19 mouse cellular contexts compared by ENCODE assay signal in genomic region chr12:103213591-103213990, GRCm38 (mm10). TPM values are rescaled to one million over a fixed set of nuclear protein-coding genes. Genes with fewer than 3 reads are reported as not detected.
DNase-seq lines count a peak whose midpoint lies in the region; ATAC-seq and TF ChIP-seq lines count a peak whose summit lies in the region.
"Had no signal": no experiment of that assay in that cellular context is flagged by ENCODE, and none has a peak within 500 bp of the region (broad histone marks: within the 10 kb centered on the region; RNA-seq: fewer than 3 reads in every experiment).

No protein-coding gene starts in this region.

- no peaks in the 10 kb centered on the region for H3K9me3 ChIP-seq in forebrain, embryonic 15.5 days
- no peaks in the 10 kb centered on the region for H3K9me3 ChIP-seq in forebrain, postnatal 0 days (ENCODE audit: low read length)
- no peaks in the 10 kb centered on the region for H3K9me3 ChIP-seq in hindbrain, embryonic 13.5 days
- no peaks in the 10 kb centered on the region for H3K9me3 ChIP-seq in hindbrain, postnatal 0 days (ENCODE audit: low read length)
- H3K9me3 ChIP-seq in midbrain, embryonic 13.5 days, result no peaks in the 10 kb centered on the region
- H3K9me3 ChIP-seq in midbrain, embryonic 15.5 days, result no peaks in the 10 kb centered on the region
- H3K9me3 ChIP-seq: forebrain, embryonic 10.5 days; heart, embryonic 15.5 days; liver, embryonic 12.5 days; stomach, embryonic 15.5 days had no signal

- H3K4me1 ChIP-seq in forebrain, embryonic 15.5 days, result peaks cover 12% of the 10 kb centered on the region
- H3K4me1 ChIP-seq in forebrain, postnatal 0 days (ENCODE audit: insufficient read depth), result 0 out of 2 replicates have a peak, but pooled peaks cover 8% of the 10 kb centered on the region
- H3K4me1 ChIP-seq in hindbrain, embryonic 13.5 days (replicated peaks), result peaks cover 36% of the 10 kb centered on the region
- H3K4me1 ChIP-seq in hindbrain, postnatal 0 days (ENCODE audit: insufficient read depth, low read length), result peaks cover 7% of the 10 kb centered on the region; the same call in 1 of the 2 replicates
- H3K4me1 ChIP-seq in midbrain, embryonic 13.5 days (replicated peaks), result peaks cover 26% of the 10 kb centered on the region
- peaks cover 14% of the 10 kb centered on the region; the same call in 1 of the 2 replicates for H3K4me1 ChIP-seq in midbrain, embryonic 15.5 days
- H3K4me1 ChIP-seq: liver, embryonic 12.5 days had no signal

- peak; percentile 38; the same call in 1 of the 2 replicates for ATAC-seq in forebrain, embryonic 15.5 days (replicated peaks)
- no peak for ATAC-seq in forebrain, postnatal 0 days
- ATAC-seq in hindbrain, embryonic 13.5 days (ENCODE audit: low FRiP score), result no peak
- no peak; the same call in 1 of the 2 replicates for ATAC-seq in hindbrain, postnatal 0 days
- no peak for ATAC-seq in midbrain, embryonic 13.5 days
- no peak for ATAC-seq in midbrain, embryonic 15.5 days (replicated peaks)
- ATAC-seq: activated CD4-positive, CD25-positive, alpha-beta regulatory T cell, adult 4 months; liver, embryonic 12.5 days had no signal

- no peak overlapping the region for H3K27ac ChIP-seq in forebrain, embryonic 15.5 days (replicated peaks)
- H3K27ac ChIP-seq in forebrain, postnatal 0 days (ENCODE audit: low read depth, low read length), result no peak overlapping the region
- 0 out of 2 replicates have a peak overlapping the region, but pooled peaks have one; percentile 63 for H3K27ac ChIP-seq in hindbrain, embryonic 13.5 days
- H3K27ac ChIP-seq in hindbrain, postnatal 0 days, result no peak overlapping the region
- peak overlapping the region; percentile 2; the same call in 1 of the 2 replicates for H3K27ac ChIP-seq in midbrain, embryonic 13.5 days
- H3K27ac ChIP-seq in midbrain, embryonic 15.5 days, result no peak overlapping the region
- H3K27ac ChIP-seq: heart, embryonic 15.5 days; liver, embryonic 12.5 days; stomach, embryonic 15.5 days had no signal

- no peak for DNase-seq in forebrain, postnatal 0 days
- DNase-seq in hindbrain, postnatal 0 days (ENCODE audit: low spot score), result no peak
- peak; percentile 71 for DNase-seq in skeletal muscle tissue, adult 2 months (ENCODE audit: low read depth, low spot score)
- DNase-seq: cerebellum, adult 18-20 months; lung, adult 18-20 months; right cerebral cortex, adult 18-20 months; thymus, adult 18-20 months; thymus, postnatal 36 days had no signal

- H3K4me2 ChIP-seq in forebrain, embryonic 15.5 days (replicated peaks), result no peak overlapping the region
- H3K4me2 ChIP-seq in forebrain, postnatal 0 days (ENCODE audit: low read depth), result no peak overlapping the region
- no peak overlapping the region for H3K4me2 ChIP-seq in hindbrain, embryonic 13.5 days
- H3K4me2 ChIP-seq in hindbrain, postnatal 0 days (ENCODE audit: low read depth, low read length), result no peak overlapping the region
- H3K4me2 ChIP-seq in midbrain, embryonic 13.5 days (replicated peaks), result no peak overlapping the region
- no peak overlapping the region for H3K4me2 ChIP-seq in midbrain, embryonic 15.5 days
- H3K4me2 ChIP-seq: heart, embryonic 15.5 days; liver, embryonic 12.5 days; stomach, embryonic 15.5 days had no signal

- H3K4me3 ChIP-seq in forebrain, embryonic 15.5 days, result no peak overlapping the region
- H3K4me3 ChIP-seq in forebrain, postnatal 0 days (ENCODE audit: low read depth, low read length), result no peak overlapping the region
- no peak overlapping the region for H3K4me3 ChIP-seq in hindbrain, embryonic 13.5 days
- H3K4me3 ChIP-seq in hindbrain, postnatal 0 days (ENCODE audit: low read length), result no peak overlapping the region
- H3K4me3 ChIP-seq in midbrain, embryonic 13.5 days (replicated peaks), result no peak overlapping the region
- H3K4me3 ChIP-seq in midbrain, embryonic 15.5 days, result no peak overlapping the region
- H3K4me3 ChIP-seq: forebrain, embryonic 10.5 days; heart, embryonic 15.5 days; liver, embryonic 12.5 days; stomach, embryonic 15.5 days had no signal

- no peak overlapping the region for H3K9ac ChIP-seq in forebrain, embryonic 15.5 days (replicated peaks)
- no peak overlapping the region for H3K9ac ChIP-seq in forebrain, postnatal 0 days
- H3K9ac ChIP-seq in hindbrain, embryonic 13.5 days, result no peak overlapping the region
- H3K9ac ChIP-seq in hindbrain, postnatal 0 days (replicated peaks; ENCODE audit: low read length), result no peak overlapping the region
- H3K9ac ChIP-seq in midbrain, embryonic 13.5 days (replicated peaks), result no peak overlapping the region
- no peak overlapping the region for H3K9ac ChIP-seq in midbrain, embryonic 15.5 days
- H3K9ac ChIP-seq: heart, embryonic 15.5 days; liver, embryonic 12.5 days; stomach, embryonic 15.5 days had no signal

- no peaks in the 10 kb centered on the region for H3K36me3 ChIP-seq in forebrain, embryonic 15.5 days
- no peaks in the 10 kb centered on the region for H3K36me3 ChIP-seq in forebrain, postnatal 0 days (ENCODE audit: insufficient read depth)
- no peaks in the 10 kb centered on the region for H3K36me3 ChIP-seq in hindbrain, embryonic 13.5 days
- H3K36me3 ChIP-seq in hindbrain, postnatal 0 days (ENCODE audit: insufficient read depth, low read length), result no peaks in the 10 kb centered on the region
- no peaks in the 10 kb centered on the region for H3K36me3 ChIP-seq in midbrain, embryonic 13.5 days
- no peaks in the 10 kb centered on the region for H3K36me3 ChIP-seq in midbrain, embryonic 15.5 days (replicated peaks)
- H3K36me3 ChIP-seq: forebrain, embryonic 10.5 days; heart, embryonic 15.5 days; liver, embryonic 12.5 days; stomach, embryonic 15.5 days had no signal

- no peaks in the 10 kb centered on the region for H3K27me3 ChIP-seq in forebrain, embryonic 15.5 days
- no peaks in the 10 kb centered on the region for H3K27me3 ChIP-seq in forebrain, postnatal 0 days (ENCODE audit: insufficient read depth, low read length)
- H3K27me3 ChIP-seq in hindbrain, embryonic 13.5 days, result no peaks in the 10 kb centered on the region
- no peaks in the 10 kb centered on the region for H3K27me3 ChIP-seq in hindbrain, postnatal 0 days (ENCODE audit: insufficient read depth, low read length)
- no peaks in the 10 kb centered on the region for H3K27me3 ChIP-seq in midbrain, embryonic 13.5 days
- H3K27me3 ChIP-seq in midbrain, embryonic 15.5 days (replicated peaks), result no peaks in the 10 kb centered on the region
- H3K27me3 ChIP-seq: liver, embryonic 12.5 days; stomach, embryonic 15.5 days had no signal

- WGBS in forebrain, embryonic 15.5 days, result 92% methylated on average over 2 of the region's 2 CpGs
- 93% methylated on average over 2 of the region's 2 CpGs for WGBS in forebrain, postnatal 0 days
- 98% methylated on average over 2 of the region's 2 CpGs for WGBS in hindbrain, embryonic 13.5 days
- WGBS in hindbrain, postnatal 0 days, result 98% methylated on average over 2 of the region's 2 CpGs
- 93% methylated on average over 2 of the region's 2 CpGs for WGBS in midbrain, embryonic 13.5 days
- WGBS in midbrain, embryonic 15.5 days, result 98% methylated on average over 2 of the region's 2 CpGs

- TF ChIP-seq CTCF in forebrain, postnatal 0 days (IDR thresholded peaks at IDR 0.05; ENCODE audit: low read depth), result no peak
- no peak for TF ChIP-seq CTCF in hindbrain, postnatal 0 days (IDR thresholded peaks at IDR 0.05; ENCODE audit: low read depth)

RNA-seq across cellular contexts. Expression of gene Prima1, which starts 28.4 kb away (rescaled TPM):
- 0.23 and 0.25 TPM in 2 replicates for polyA plus RNA-seq in forebrain, embryonic 15.5 days (2015; fragmentation: Nextera tagmentation; extraction: Ambion mirVana)
- total RNA-seq in forebrain, postnatal 0 days (2014; rRNA removed), result 0.67 and 1.5 TPM in 2 replicates
- polyA plus RNA-seq in forebrain, postnatal 0 days (2015; fragmentation: Nextera tagmentation; extraction: Ambion mirVana), result 0.69 and 0.72 TPM in 2 replicates
- 1.3 and 1.7 TPM in 2 replicates for polyA plus RNA-seq in hindbrain, embryonic 13.5 days (2015; fragmentation: Nextera tagmentation; extraction: Ambion mirVana)
- 1.3 and 3.6 TPM in 2 replicates for total RNA-seq in hindbrain, postnatal 0 days (2014; rRNA removed)
- polyA plus RNA-seq in hindbrain, postnatal 0 days (2015; fragmentation: Nextera tagmentation; extraction: Ambion mirVana), result 0.87 and 0.93 TPM in 2 replicates
- 1.6 and 2.1 TPM in 2 replicates for polyA plus RNA-seq in midbrain, embryonic 13.5 days (2015; fragmentation: Nextera tagmentation; extraction: Ambion mirVana)
- polyA plus RNA-seq in midbrain, embryonic 15.5 days (2015; fragmentation: Nextera tagmentation; extraction: Ambion mirVana), result 1.2 and 1.5 TPM in 2 replicates
- total RNA-seq: megakaryocyte, adult 5-6 weeks; monocyte, adult 5-6 weeks had no signal
- polyA plus RNA-seq: activated CD4-positive, CD25-positive, alpha-beta regulatory T cell, adult 4 months; forebrain, embryonic 10.5 days; liver, embryonic 12.5 days had no signal

Comparison
In these comparisons a context has a peak if more than half of its experiments do, and no peak if none do; other contexts are left out.
1. H3K27ac ChIP-seq: peak in hindbrain, embryonic 13.5 days (single experiment) and midbrain, embryonic 13.5 days (single experiment); none in forebrain, embryonic 15.5 days (single experiment), forebrain, postnatal 0 days (single experiment), hindbrain, postnatal 0 days (single experiment) and midbrain, embryonic 15.5 days (single experiment).